Mouse (Mus musculus): ENCODE measurements around the gene Abca3. TPM values are rescaled to one million over a fixed set of nuclear protein-coding genes. Genes with fewer than 3 reads are reported as not detected.

Abca3 gene
- polyA plus RNA-seq (2016; fragmentation: Nextera tagmentation; extraction: Ambion mirVana) = 4.7 and 4.8 TPM in 2 replicates

- Histone ChIP-seq H3K36me3 (no peaks in the 10 kb centered on the region), H3K27ac (no peak within 1 kb of the TSS), H3K4me3 (replicated peaks) (peak within 1 kb of the TSS; percentile 67), H3K4me1 (replicated peaks) (peaks cover 15% of the 10 kb centered on the region), H3K9ac (replicated peaks) (peak within 1 kb of the TSS; percentile 72), H3K27me3 (peaks cover 43% of the 10 kb centered on the region), H3K9me3 (no peaks in the 10 kb centered on the region), H3K4me2 (peak within 1 kb of the TSS; percentile 86)
- ATAC-seq (ENCODE audit: insufficient number of reproducible peaks, insufficient read depth, low FRiP score, low TSS enrichment, low read depth) = peak; percentile 92
- WGBS = under 1% methylated on average over 55 of the region's 55 CpGs
Observed at GRCm38 (mm10) chr17:24351760-24352357, at the start of gene Abca3. TSS of gene Abca3 (plus strand) at chr17:24351950.

- Histone ChIP-seq H3K4me1 (replicated peaks) (no peaks in the 10 kb centered on the region), H3K4me3 (replicated peaks) (no peak overlapping the region), H3K4me2 (no peak overlapping the region), H3K36me3 (no peaks in the 10 kb centered on the region), H3K27ac (no peak overlapping the region), H3K9ac (replicated peaks) (no peak overlapping the region), H3K9me3 (no peaks in the 10 kb centered on the region), H3K27me3 (no peaks in the 10 kb centered on the region)
- 46% methylated on average over 4 of the region's 4 CpGs for WGBS
- ATAC-seq (ENCODE audit: insufficient number of reproducible peaks, insufficient read depth, low FRiP score, low TSS enrichment, low read depth) = no peak
Observed at GRCm38 (mm10) chr17:24307500-24307899, 44.2 kb upstream of the Abca3 start.

- WGBS = 89% methylated on average over 3 of the region's 3 CpGs
Observed at GRCm38 (mm10) chr17:24320826-24321225, 30.9 kb upstream of the Abca3 start.

GRCm38 (mm10) chr17:24325051-24325450 lies 26.7 kb upstream of the Abca3 start:
- ATAC-seq (ENCODE audit: insufficient number of reproducible peaks, insufficient read depth, low FRiP score, low TSS enrichment, low read depth) = no peak

More at GRCm38 (mm10) chr17:24320826-24321225, 30.9 kb upstream of the Abca3 start:
- H3K4me1 ChIP-seq (replicated peaks) = no peaks in the 10 kb centered on the region
- no peak for ATAC-seq (ENCODE audit: insufficient number of reproducible peaks, insufficient read depth, low FRiP score, low TSS enrichment, low read depth)
- no peak overlapping the region for H3K4me3 ChIP-seq (replicated peaks)
- H3K4me2 ChIP-seq = no peak overlapping the region
- H3K27me3 ChIP-seq = no peaks in the 10 kb centered on the region
- H3K36me3 ChIP-seq = no peaks in the 10 kb centered on the region
- no peak overlapping the region for H3K9ac ChIP-seq (replicated peaks)
- no peak overlapping the region for H3K27ac ChIP-seq
- H3K9me3 ChIP-seq = peaks cover 8% of the 10 kb centered on the region; the same call in 1 of the 2 replicates

GRCm38 (mm10) chr17:24327656-24328055 lies 24.1 kb upstream of the Abca3 start:
- H3K36me3 ChIP-seq = no peaks in the 10 kb centered on the region
- H3K27ac ChIP-seq = no peak overlapping the region
- H3K4me1 ChIP-seq (replicated peaks) = no peaks in the 10 kb centered on the region
- no peak overlapping the region for H3K4me2 ChIP-seq
- no peak overlapping the region for H3K9ac ChIP-seq (replicated peaks)
- H3K27me3 ChIP-seq = no peaks in the 10 kb centered on the region
- no peak for ATAC-seq (ENCODE audit: insufficient number of reproducible peaks, insufficient read depth, low FRiP score, low TSS enrichment, low read depth)
- H3K9me3 ChIP-seq = no peaks in the 10 kb centered on the region
- 81% methylated on average over 7 of the region's 7 CpGs for WGBS
- no peak overlapping the region for H3K4me3 ChIP-seq (replicated peaks)

More at GRCm38 (mm10) chr17:24325051-24325450, 26.7 kb upstream of the Abca3 start:
- Histone ChIP-seq H3K27me3 (no peaks in the 10 kb centered on the region), H3K4me2 (no peak overlapping the region), H3K9me3 (peaks cover 8% of the 10 kb centered on the region; the same call in 1 of the 2 replicates), H3K36me3 (no peaks in the 10 kb centered on the region), H3K4me3 (replicated peaks) (no peak overlapping the region), H3K4me1 (replicated peaks) (no peaks in the 10 kb centered on the region), H3K27ac (no peak overlapping the region), H3K9ac (replicated peaks) (no peak overlapping the region)
- WGBS = 89% methylated on average over 10 of the region's 10 CpGs

GRCm38 (mm10) chr17:24344672-24345071 lies 7.1 kb upstream of the Abca3 start:
- no peak for ATAC-seq (ENCODE audit: insufficient number of reproducible peaks, insufficient read depth, low FRiP score, low TSS enrichment, low read depth)
- H3K9me3 ChIP-seq = no peaks in the 10 kb centered on the region
- H3K4me1 ChIP-seq (replicated peaks) = no peaks in the 10 kb centered on the region
- H3K36me3 ChIP-seq = no peaks in the 10 kb centered on the region
- no peaks in the 10 kb centered on the region for H3K27me3 ChIP-seq
- 84% methylated on average over 8 of the region's 8 CpGs for WGBS
- H3K4me2 ChIP-seq = no peak overlapping the region
- no peak overlapping the region for H3K27ac ChIP-seq
- no peak overlapping the region for H3K9ac ChIP-seq (replicated peaks)
- no peak overlapping the region for H3K4me3 ChIP-seq (replicated peaks)

GRCm38 (mm10) chr17:24346831-24347230 lies 4.9 kb upstream of the Abca3 start:
- Histone ChIP-seq H3K36me3 (no peaks in the 10 kb centered on the region), H3K9ac (replicated peaks) (no peak overlapping the region), H3K9me3 (no peaks in the 10 kb centered on the region), H3K4me1 (replicated peaks) (peaks cover 6% of the 10 kb centered on the region), H3K27me3 (peaks cover 19% of the 10 kb centered on the region), H3K27ac (no peak overlapping the region), H3K4me2 (no peak overlapping the region), H3K4me3 (replicated peaks) (no peak overlapping the region)
- WGBS = 50% methylated on average over 7 of the region's 7 CpGs
- ATAC-seq (ENCODE audit: insufficient number of reproducible peaks, insufficient read depth, low FRiP score, low TSS enrichment, low read depth) = no peak

GRCm38 (mm10) chr17:24349176-24349575 lies 2.6 kb upstream of the Abca3 start:
- Histone ChIP-seq H3K27me3 (peaks cover 41% of the 10 kb centered on the region), H3K9me3 (no peaks in the 10 kb centered on the region), H3K4me3 (replicated peaks) (no peak overlapping the region), H3K36me3 (no peaks in the 10 kb centered on the region), H3K4me1 (replicated peaks) (peaks cover 15% of the 10 kb centered on the region), H3K27ac (no peak overlapping the region), H3K4me2 (no peak overlapping the region), H3K9ac (replicated peaks) (no peak overlapping the region)
- ATAC-seq (ENCODE audit: insufficient number of reproducible peaks, insufficient read depth, low FRiP score, low TSS enrichment, low read depth) = no peak
- WGBS = 77% methylated on average over 2 of the region's 2 CpGs

GRCm38 (mm10) chr17:24350926-24351759 lies 607 bp upstream of the Abca3 start, which contains the start of gene Abca17:
TSS of gene Abca17 (minus strand) at chr17:24351068.
- 5% methylated on average over 42 of the region's 42 CpGs for WGBS
- Histone ChIP-seq H3K9me3 (no peaks in the 10 kb centered on the region), H3K9ac (replicated peaks) (peak within 1 kb of the TSS; percentile 72), H3K27me3 (peaks cover 43% of the 10 kb centered on the region), H3K36me3 (no peaks in the 10 kb centered on the region), H3K27ac (no peak within 1 kb of the TSS), H3K4me1 (replicated peaks) (peaks cover 15% of the 10 kb centered on the region), H3K4me2 (peak within 1 kb of the TSS; percentile 86), H3K4me3 (replicated peaks) (peak within 1 kb of the TSS; percentile 67)
- peak; percentile 35; the same call in 1 of the 2 replicates for ATAC-seq (ENCODE audit: insufficient number of reproducible peaks, insufficient read depth, low FRiP score, low TSS enrichment, low read depth)

GRCm38 (mm10) chr17:24352370-24353194 lies 832 bp downstream of the Abca3 start:
- ATAC-seq (ENCODE audit: insufficient number of reproducible peaks, insufficient read depth, low FRiP score, low TSS enrichment, low read depth) = 0 out of 2 replicates have a peak, but pooled peaks have one; percentile 2
- 4% methylated on average over 36 of the region's 36 CpGs for WGBS
- H3K9ac ChIP-seq (replicated peaks) = peak overlapping the region; percentile 72
- peaks cover 15% of the 10 kb centered on the region for H3K4me1 ChIP-seq (replicated peaks)
- no peak overlapping the region for H3K27ac ChIP-seq
- H3K4me3 ChIP-seq (replicated peaks) = peak overlapping the region; percentile 67
- H3K9me3 ChIP-seq = no peaks in the 10 kb centered on the region
- peak overlapping the region; percentile 86 for H3K4me2 ChIP-seq
- H3K36me3 ChIP-seq = no peaks in the 10 kb centered on the region
- peaks cover 43% of the 10 kb centered on the region for H3K27me3 ChIP-seq

GRCm38 (mm10) chr17:24353960-24354359 lies 2.2 kb downstream of the Abca3 start:
- Histone ChIP-seq H3K4me3 (replicated peaks) (no peak overlapping the region), H3K36me3 (no peaks in the 10 kb centered on the region)
- no peak for ATAC-seq (ENCODE audit: insufficient number of reproducible peaks, insufficient read depth, low FRiP score, low TSS enrichment, low read depth)

More at GRCm38 (mm10) chr17:24353960-24354359, 2.2 kb downstream of the Abca3 start:
- Histone ChIP-seq H3K4me2 (no peak overlapping the region), H3K9me3 (no peaks in the 10 kb centered on the region), H3K27ac (no peak overlapping the region), H3K4me1 (replicated peaks) (peaks cover 15% of the 10 kb centered on the region), H3K9ac (replicated peaks) (no peak overlapping the region), H3K27me3 (peaks cover 43% of the 10 kb centered on the region)
- WGBS = 77% methylated on average over 3 of the region's 3 CpGs

Data from limb, embryonic 12.5 days (tissue).